Mouse (Mus musculus): ENCODE results near the gene Kif16b.

Gene Kif16b

GRCm38 (mm10) chr2:142874562-142874961, 26.8 kb downstream of the Kif16b start:
- no peak for DNase-seq (ENCODE audit: low read depth)

- DNase-seq (ENCODE audit: low read depth): no peak
Observed at GRCm38 (mm10) chr2:142870055-142870454, 31.3 kb downstream of the Kif16b start.

DNA sequence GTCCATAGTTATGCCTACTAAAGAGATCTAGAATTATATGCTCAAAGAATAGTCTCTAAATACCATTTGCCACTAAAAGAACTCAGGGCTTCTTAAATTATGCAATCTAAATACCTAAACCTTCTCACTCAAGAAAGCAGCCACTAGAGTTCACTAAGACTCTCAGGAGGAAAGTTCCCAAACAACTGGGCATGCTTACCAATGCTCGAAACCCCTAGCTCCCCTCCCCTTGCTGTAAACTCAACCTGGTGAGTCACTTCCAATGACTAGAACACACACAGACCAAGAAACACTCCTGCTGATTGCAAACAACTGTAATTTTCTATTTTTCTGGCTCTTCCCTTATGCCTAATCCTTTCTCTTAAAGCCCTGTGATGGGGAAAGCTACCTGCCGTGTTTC, 33.9 kb downstream of the Kif16b start:
- no peak for DNase-seq (ENCODE audit: low read depth)

DNA sequence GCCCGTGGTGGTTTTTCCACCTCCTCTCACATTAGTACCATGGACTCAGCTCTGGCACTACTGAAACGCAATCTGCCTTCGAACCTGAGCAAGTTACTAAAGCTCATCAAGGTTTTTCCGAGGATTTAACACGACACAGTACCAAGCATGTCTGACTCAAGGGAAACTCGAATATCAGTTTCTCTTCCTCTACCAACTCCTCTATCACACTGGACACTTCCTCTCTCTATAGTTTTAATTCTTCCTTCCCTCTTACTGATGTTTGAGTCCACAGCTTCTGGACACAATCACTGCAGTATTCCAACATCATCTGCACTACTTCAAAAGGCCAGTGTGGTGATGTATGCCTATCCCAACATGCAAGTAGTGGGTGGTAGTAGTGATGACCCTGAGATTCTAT, 40.3 kb downstream of the Kif16b start:
- no peak for DNase-seq (ENCODE audit: low read depth)

GRCm38 (mm10) chr2:142859452-142859851, 41.9 kb downstream of the Kif16b start:
- peak; percentile 40 for DNase-seq (ENCODE audit: low read depth)

GRCm38 (mm10) chr2:142838775-142839174, 62.6 kb downstream of the Kif16b start:
- no peak for DNase-seq (ENCODE audit: low read depth)

- no peak for DNase-seq (ENCODE audit: low read depth)
Observed at GRCm38 (mm10) chr2:142838118-142838517, 63.2 kb downstream of the Kif16b start.

- DNase-seq (ENCODE audit: low read depth): no peak
Observed at GRCm38 (mm10) chr2:142834751-142835150, 66.6 kb downstream of the Kif16b start.

- no peak for DNase-seq (ENCODE audit: low read depth)
Observed at GRCm38 (mm10) chr2:142832617-142833422, 68.5 kb downstream of the Kif16b start.

GRCm38 (mm10) chr2:142813033-142813432, 88.3 kb downstream of the Kif16b start:
- DNase-seq (ENCODE audit: low read depth): peak; percentile 61

DNA sequence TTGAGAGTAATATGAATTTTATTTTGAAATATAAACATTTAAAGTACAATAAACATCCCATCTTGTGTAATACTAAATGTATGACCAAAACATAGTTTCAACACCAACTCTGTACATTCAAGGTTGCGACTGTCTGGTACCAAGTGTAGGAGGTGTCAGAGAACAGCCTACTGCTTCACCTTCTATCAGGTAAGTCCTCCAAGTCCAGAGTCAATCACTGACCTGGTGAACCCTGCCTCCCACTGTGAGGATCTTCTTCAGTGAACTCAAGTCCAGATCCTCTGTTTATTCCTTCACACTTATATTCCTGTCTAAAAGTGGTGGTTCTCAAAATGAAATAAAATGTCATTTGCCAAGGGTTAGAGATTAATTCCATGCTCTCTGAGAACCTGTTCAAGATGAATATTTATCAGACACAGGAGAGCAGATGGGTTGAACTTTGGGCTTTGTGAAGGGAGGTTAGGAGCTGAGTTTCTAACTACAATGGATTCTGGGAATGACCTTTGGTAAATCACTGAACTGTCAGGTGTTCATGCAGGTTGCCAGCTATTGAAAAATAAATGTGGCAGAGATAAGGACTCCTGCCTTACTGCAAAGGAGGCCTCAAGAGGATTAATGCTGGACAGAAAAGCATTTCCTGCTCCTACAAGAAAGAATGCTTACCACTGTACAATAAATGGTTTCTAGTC, 97.4 kb downstream of the Kif16b start:
- no peak for DNase-seq (ENCODE audit: low read depth)

- DNase-seq (ENCODE audit: low read depth): no peak
Observed at GRCm38 (mm10) chr2:142797310-142797709, 104.0 kb downstream of the Kif16b start.

GRCm38 (mm10) chr2:142775358-142775757, 126.0 kb downstream of the Kif16b start:
- no peak for DNase-seq (ENCODE audit: low read depth)

- no peak for DNase-seq (ENCODE audit: low read depth)
Observed at GRCm38 (mm10) chr2:142774752-142775151, 126.6 kb downstream of the Kif16b start.

- DNase-seq (ENCODE audit: low read depth): no peak
Observed at GRCm38 (mm10) chr2:142769647-142770121, 131.6 kb downstream of the Kif16b start.

- DNase-seq (ENCODE audit: low read depth): no peak
Observed at GRCm38 (mm10) chr2:142764276-142764675, 137.1 kb downstream of the Kif16b start.

GRCm38 (mm10) chr2:142760843-142761242, 140.5 kb downstream of the Kif16b start:
- DNase-seq (ENCODE audit: low read depth): no peak

DNA sequence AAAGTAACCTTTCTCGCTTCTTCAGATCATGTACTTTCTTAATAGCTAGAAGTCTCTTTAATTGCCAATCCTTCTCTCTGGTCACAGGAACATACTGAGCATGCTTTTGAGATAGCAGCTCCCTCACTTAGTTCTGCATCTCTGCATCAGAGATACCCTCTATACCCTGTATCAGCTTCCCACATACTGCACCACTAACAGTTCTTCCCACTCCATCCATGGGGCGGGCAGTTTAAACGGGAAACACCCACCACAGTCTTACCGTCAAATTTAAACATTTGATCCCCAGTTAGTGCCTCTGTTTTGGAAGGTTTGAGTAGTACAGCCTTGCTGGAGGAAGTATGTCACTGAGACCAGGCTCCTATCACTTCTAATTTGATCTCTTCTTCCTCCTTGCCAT, 142.1 kb downstream of the Kif16b start:
- no peak for DNase-seq (ENCODE audit: low read depth)

GRCm38 (mm10) chr2:142758091-142758765, 143.1 kb downstream of the Kif16b start:
- no peak for DNase-seq (ENCODE audit: low read depth)

DNA sequence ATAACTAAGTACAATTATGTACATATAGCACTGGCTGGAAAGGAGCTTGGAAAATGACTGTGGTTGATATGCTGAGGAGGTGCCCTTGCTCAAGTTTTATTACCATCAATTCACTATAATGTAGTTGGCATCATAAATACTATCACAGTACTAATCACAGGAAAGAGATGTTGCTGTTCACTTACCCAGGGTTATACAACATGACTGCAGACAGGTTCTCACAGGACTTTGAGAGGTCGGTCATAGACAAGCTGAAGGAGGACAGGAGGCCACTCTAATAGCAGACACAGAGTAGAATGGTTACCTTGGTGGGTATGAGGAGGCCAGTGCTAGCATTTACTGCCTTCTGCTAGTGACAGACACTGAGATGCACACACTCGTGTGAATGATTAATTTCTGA, 162.0 kb downstream of the Kif16b start:
- no peak for DNase-seq (ENCODE audit: low read depth)

DNA sequence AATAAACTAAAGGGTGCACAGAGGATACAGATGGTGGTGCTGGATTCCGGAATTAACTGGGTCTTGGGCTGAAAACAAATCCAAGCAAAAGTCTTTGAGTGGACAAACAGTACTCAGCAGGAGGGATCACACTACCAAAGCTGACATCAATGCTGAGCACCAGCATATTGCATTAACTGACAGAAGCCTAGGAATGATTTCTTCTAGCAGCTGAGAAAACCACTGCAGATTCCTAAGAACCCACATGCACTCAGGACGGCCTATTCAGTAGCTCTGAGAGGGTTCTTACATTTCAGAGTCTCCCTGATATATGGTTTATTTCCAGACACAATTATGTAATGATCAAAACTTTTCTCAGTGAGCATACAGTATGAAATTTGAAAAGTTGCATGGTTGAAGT, 162.8 kb downstream of the Kif16b start:
- no peak for DNase-seq (ENCODE audit: low read depth)

DNA sequence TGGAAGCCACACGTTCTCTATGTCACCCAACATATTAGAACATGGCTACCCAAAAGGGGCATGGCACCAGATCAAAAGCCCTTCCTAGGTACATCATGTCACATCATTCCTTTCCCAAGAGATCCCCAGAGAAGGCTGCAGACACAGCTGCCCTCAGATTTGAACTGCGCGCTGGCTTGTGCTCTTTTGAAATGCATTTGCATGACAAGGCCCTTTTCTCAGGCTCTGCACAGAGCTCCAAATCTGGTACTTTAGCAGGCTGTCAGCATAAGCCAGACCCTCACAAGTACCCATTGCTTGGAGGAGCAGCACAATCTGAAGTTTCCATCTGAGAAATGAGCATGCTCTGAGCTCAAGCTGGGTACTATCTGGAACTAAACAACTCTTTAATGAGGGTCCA, 165.6 kb downstream of the Kif16b start:
- no peak for DNase-seq (ENCODE audit: low read depth)

- no peak for DNase-seq (ENCODE audit: low read depth)
Observed at GRCm38 (mm10) chr2:142734046-142734445, 167.3 kb downstream of the Kif16b start.
